Mouse (Mus musculus): ENCODE measurements at regions not wholly inside any gene's neighbourhood (a gene's known extent, or its start where the extent isn't known, plus 50 kb on each side); places are given as distances from the start of the nearest gene placed in this dataset.
"Not testable (repeated sequence)": the region's sequence is repeated elsewhere in the genome, so short reads cannot be mapped to it uniquely, and the experiment has no call there.

DNA sequence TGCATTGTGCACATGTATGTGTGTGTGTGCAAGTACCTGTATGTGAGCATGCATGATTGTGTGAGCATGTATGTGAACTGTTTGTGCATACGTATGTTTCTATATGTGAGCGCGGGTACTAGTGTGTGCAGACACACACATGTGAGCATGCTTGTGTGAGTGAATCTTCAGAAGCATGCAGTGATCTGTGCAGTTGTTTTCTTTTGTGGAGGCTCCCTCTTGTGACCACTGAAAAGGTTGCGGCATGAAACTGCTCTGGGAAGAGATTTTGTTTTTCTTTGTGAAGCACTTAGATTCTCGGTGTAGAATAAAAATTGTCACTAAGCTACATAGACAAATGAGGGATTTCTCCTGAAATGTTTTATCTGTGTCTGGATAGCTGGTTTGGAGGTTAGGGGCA lies 189.2 kb upstream of the Rapgef5 start:
- ATAC-seq = not testable (repeated sequence)

DNA sequence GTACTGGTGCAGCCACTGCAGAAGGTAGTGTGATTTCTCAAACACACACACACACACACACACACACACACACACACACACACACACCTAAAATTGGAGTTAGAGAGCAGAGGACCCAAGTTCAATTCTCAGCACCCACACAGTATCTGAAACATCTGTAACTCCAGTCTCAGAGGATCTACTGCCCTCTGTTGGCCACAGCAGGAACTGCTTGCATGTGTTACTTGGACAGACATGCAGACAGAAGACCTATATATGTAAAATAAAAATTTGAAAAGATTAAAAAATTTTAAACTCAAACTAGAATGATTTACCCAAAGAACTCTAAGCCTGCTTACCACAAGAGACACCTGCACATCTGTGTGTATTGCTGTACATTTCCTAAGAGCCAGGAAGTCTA lies 185.9 kb upstream of the Rapgef5 start:
- no peak for ATAC-seq

DNA sequence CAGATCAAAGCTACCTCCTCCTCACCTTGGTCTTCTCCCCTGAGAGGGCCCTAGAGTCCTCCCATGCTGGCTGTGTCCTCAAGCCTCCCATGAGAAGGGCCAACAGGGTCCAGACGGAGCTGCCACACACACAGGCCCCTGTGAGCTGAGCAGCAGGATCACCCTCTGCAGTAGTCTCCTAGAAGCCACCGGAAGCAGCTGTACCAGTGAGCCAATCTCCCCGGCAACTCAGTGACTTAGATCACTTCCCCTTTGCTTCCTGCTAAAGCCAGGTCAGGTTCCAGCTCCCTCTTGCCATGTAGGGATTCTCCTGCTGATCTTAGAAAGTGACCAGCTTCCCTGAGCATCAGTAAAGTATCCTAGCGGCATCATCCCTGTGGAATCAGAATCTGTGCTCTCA lies 179.4 kb upstream of the Rapgef5 start:
- ATAC-seq = no peak

DNA sequence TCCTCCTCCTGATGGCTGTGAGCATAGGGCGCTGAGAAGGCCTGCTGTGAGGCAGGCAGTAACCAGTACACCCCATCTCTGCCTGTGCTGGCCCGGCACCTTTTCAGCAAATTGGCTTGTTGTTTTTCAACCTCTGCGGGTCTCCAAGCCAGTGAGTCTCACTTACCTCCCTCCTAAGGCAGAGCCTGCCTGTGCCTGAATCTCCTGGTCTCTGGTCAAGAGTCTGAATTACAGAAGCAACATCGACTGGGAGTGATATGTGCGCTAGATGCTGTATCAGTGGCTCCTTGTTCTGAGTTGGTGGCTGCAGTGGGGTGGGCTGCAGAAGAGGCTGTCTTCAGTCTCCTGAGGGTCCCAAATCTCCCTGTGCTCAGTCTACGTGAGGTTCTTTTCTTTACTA lies 174.0 kb upstream of the Rapgef5 start:
- ATAC-seq = no peak

DNA sequence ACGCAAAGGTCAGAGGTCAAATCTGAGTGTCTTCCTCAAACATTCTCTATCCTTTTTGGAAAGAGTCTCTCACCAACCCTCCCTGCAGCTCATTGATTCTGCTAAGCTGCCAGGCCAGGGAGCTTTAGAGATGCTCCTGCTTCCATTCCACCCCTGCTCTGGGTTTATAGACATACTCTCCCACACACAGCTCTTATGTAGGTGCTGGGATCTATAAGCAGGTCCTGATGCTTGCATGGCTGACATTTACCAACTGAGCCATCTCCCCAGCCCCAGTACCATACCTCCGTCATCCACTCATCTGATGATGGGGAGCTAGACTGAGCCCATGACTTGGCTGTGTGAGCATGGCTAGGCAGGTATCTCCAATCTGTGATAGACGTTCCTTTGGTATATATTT lies 173.2 kb upstream of the Rapgef5 start:
- no peak for ATAC-seq

DNA sequence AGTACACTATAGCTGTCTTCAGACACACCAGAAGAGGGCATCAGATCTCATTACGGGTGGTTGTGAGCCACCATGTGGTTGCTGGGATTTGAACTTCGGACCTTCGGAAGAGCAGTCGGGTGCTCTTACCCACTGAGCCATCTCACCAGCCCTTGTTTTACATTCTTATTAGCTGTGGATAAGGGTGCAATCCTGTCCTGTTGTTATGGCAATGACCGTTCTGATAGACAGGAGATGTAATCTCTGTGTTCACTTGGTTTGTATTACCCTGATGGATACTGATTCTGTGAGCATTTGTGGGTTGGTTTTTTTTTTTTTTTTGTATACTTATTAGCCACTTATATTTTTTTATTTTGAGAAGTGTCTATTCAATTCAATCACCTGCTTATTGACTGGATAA lies 172.7 kb upstream of the Rapgef5 start:
- not testable (repeated sequence) for ATAC-seq

DNA sequence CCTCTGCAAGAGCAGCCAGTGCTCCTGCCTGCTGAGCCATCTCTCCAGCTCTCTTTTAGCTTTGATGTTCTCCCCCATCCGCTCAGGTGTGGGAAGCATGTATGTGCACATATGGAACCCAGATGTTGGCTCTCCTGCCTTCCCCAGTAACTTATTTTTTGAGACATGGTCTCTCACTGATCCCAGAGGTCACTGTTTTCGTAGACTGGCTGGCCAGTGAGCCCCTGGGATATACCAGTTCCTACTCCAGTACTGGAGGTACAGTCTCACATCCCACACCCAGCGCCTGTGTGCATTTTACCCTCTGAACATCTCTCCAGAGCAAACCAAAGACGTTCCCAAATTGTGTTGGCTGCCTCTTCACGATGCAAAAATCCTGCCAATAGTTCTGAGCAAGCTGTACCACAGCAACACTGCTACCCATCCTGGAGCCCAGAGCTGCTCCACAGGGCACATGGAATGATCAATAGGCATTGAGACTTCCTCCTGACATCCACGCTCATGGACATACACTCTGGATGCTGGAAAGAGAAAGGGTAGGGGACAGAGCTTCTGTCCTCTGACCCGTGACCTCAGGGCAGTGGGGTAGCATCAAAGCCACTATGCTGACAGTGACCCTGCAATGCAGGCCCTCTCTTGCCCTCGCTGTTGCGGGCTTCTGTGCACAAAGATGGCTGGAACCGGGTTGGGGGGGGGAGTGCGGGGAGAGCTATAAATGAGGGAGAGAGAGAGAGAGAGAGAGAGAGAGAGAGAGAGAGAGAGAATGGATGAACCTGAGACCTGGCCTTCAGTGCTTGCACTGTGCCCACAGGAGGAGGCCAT lies 171.8 kb upstream of the Rapgef5 start:
- ATAC-seq = no peak

DNA sequence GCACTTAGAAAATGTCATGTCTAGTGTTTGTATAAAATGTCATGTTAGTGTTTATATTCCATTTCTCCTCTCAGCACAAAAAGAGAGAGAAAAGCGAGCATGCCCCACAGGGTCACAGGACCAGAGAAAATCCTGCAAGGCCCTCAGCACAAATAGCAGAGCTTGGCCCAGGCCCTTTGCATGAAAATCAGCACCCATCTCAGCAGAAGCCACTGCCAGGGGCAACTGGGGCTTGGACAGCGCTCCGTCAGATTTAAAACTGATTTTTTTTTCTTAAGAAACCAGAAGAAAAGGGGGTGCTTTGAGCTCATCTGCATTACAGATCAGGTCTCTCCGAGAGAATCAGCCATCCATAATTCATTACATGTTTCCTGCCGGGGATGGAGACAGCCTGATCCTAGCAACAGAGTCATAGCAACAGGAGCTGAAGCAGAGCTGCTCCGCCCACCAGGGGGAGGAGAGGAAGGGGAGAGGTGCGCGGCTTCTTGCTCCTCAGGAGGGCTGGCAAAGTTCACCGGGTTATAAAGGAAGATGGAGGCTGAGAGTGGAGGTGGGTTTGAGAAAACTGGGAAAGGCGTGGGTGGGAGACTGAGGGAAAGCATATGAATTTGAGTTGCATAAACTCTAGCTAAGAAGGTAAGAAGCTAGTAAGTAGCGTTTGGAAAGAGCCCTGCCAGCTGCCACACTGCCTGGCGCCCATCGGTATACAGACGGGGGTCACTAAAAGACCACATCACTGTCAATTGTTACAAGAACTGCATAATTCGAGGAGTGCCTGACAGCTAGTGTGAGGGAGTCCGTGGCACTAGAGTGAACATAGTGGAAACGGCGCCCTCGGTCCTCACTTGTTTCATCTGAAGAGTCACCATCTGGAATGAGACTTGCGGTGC lies 170.9 kb upstream of the Rapgef5 start:
- ATAC-seq = no peak

DNA sequence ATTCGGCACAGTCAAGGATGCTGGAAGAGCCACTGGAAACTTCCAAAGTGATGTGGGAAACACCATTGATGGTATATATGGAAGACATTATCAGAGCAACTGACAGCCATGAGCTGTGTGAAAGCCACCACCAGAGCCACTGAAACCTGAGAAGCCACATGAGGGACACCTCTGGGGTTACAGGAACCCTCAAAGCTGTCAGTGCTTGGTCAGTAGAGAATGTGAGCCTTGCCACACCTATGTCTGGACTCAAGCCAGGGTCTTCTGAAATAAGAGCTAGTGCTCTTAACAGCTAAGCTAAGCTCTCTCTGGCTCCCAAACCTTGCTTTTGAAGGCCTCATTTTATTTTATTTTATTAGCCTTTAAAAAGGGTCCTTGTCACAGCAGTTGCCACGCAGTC lies 170.2 kb upstream of the Rapgef5 start:
- ATAC-seq = no peak

DNA sequence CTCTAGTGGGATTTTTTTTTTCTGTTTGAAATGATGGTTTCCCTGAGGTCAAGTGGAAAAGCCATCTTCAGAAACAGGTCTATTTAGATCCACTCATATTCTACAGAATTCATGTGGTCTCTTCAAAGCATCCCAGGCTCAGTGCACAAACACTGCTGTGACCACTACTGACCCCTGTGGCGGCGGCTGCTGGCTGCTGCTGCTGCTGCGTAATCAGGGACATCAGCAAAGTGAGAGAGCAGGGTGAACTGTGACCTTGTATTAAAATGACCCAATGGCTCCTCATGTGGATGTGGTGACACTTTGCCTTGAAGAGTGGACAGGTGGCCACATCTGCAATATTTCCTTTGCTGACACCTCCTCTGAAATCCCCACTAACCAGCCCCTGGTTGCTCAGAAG lies 169.1 kb upstream of the Rapgef5 start:
- no peak for ATAC-seq

DNA sequence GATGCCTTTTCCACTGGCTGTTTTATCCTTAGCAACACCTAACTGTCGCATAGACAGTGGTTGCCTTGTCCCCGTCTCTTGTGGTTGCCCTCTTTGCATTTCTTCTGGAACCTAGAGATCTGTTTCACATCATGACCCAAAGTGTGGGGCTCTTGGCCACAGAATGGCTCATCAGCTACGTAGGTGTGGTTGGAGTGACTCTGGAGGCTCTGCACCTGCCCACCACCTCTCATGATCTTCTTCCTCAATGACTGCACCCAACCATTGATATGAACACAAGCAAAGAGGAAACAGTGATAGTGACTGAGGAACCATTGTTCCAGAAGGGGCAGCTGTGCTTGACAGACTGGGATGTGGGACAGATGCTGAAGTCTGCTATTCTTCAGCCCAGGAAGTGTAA lies 167.8 kb upstream of the Rapgef5 start:
- no peak for ATAC-seq

DNA sequence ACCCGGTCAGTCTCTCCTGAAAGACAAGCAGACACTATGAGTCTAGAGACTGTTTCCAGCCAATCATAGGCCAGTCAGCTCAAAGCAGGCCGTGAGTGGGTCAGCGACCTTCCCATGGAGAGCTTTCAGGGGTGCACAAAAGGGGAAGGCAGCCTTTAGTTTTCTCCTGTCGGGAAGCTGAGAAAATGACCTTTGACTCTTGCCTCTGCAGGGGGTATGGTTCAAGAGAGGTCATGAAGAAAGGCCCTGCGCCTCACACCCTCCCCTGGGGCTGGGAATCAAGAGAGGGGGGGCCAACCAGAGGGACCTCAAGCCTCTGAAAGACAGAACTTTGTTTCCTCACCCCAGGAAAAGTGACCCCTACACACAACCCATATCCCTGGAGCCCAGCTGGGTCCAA lies 164.4 kb upstream of the Rapgef5 start:
- ATAC-seq = no peak

DNA sequence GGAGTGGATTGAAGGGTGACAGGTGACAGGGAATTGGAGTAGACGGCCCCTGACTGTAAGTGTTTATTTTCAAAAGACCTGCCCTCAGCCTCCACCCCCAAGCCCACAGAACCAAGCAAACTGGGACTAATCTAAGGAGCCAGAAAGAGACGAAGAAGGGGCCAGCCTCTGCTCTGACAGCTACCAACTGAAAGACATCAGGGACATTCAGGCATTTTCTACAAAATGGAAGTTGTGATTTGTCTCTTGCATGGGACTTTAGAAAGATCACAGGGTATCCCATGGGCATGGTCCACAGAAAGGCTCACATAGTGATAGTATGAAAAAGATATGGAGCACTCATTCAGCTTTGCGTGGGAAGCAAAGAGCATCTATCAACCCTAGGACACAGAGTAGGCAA lies 163.8 kb upstream of the Rapgef5 start:
- no peak for ATAC-seq

DNA sequence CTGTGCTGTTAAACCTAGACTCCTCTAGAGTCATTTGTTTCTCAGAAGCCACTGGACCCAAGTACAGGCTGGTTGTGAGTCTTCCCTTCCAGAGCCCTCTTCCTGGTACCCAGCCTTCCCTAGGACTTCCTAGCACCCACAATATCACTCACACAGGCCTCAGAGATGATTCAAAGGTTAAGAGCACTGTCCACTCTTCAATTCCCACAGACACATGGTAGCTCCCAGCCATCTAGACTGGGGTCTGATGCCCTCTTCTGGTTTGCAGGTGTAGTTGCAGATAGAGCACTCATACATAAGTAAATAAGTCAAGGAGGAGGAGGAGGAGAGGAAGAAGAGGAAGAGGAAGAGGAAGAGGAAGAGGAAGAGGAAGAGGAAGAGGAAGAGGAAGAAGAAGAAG lies 163.3 kb upstream of the Rapgef5 start:
- no peak for ATAC-seq

DNA sequence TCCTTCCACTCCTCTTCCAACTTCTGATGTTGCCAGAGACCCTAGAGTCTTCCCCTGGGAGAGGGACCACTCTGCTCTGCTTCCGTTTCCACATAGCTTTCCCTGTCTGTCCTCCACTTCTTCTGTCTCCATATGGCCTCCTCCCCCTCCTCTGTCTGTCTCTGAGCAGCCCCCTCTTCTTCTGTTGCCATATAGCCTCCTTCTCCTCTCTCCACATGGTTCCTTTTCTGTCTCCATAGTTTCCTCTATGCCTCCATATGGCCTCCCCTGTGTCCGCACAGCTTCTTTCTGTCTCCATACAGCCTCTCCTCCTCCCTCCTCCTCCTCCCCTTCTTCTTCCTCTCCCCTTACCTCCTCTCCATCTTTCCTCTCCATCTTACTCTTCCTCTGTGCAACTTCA lies 158.5 kb upstream of the Rapgef5 start:
- no peak for ATAC-seq

DNA sequence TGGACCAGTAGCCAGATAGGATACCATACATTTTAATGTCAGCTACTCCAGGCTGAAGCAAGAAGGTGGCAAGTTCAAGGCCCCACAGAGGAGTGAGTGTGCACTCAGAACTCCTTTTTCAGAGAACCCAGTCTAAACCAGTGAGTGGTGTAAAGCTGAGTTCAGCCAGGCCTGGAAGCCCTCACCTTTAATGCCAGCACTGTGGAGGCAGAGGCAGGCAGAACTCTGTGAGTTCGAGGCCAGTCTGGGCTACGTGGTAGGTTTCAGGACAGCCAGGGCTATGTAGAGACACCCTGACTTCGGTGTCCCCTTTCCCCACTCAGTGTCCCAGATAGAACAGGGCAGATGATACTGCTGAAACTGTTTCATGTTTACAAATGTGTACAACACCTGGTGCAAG lies 157.4 kb upstream of the Rapgef5 start:
- ATAC-seq = no peak

DNA sequence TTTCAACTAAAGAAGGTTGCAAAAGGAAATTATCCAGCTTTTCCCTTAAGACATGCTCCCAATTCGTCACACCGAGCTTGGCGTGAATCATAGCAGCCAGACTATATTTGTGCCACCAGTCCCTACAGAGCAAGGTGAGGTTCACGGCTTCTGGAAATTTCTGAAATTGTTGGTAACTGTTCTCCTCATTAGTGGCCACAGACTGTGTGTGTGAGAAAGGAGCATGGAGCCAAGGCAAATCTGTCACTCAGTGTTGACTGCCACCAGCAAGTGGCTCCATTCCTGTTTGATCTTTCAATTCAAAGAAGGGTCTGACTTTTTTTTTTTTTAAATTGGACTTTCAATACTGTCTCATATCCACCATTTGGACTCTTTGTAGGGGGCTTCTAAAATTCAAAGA lies 156.1 kb upstream of the Rapgef5 start:
- no peak for ATAC-seq

DNA sequence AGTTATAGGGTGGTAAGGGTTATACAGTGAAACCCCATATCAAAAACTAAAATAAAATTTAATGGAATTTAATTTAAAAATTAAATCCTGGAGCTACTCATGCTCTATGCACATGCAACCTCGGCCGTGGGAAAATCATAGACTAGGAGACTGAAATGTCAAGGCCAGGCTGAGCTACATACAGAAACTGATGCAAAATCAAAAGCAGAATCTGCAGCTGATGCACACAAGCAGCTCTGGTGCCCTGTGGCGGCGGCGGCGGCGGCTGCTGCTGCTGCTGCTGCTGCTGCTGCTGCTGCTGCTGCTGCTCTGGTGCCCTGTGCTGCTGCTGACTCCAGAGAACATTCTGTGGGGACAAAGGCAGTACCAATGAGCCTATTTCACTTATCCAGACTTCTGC lies 154.5 kb upstream of the Rapgef5 start:
- ATAC-seq = no peak

DNA sequence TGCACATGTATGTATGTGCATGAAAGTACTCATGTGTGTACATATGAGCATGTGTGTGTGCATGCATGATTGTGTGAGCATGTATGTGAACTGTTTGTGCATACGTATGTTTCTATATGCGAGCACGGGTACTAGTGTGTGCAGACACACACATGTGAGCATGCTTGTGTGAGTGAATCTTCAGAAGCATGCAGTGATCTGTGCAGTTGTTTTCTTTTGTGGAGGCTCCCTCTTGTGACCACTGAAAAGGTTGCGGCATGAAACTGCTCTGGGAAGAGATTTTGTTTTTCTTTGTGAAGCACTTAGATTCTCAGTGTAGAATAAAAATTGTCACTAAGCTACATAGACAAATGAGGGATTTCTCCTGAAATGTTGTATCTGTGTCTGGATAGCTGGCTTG lies 152.8 kb upstream of the Rapgef5 start:
- ATAC-seq = not testable (repeated sequence)

DNA sequence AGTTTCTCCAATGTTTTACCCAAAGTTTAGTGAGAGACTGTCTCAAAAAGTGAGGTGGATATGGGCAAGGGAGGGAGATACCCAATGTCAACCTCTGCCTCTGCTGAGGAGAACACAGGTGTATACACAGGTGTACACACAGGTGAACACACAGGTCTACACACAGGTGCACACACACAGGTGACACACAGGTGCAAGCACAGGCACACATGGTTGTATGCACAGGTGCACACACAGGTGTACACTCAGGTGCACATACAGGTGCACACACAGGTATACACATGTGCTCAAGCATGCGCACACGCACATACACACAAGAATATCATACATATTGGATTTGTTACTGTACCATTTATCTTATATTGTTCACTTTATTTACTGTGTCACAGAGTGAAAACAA lies 151.1 kb upstream of the Rapgef5 start:
- no peak for ATAC-seq

DNA sequence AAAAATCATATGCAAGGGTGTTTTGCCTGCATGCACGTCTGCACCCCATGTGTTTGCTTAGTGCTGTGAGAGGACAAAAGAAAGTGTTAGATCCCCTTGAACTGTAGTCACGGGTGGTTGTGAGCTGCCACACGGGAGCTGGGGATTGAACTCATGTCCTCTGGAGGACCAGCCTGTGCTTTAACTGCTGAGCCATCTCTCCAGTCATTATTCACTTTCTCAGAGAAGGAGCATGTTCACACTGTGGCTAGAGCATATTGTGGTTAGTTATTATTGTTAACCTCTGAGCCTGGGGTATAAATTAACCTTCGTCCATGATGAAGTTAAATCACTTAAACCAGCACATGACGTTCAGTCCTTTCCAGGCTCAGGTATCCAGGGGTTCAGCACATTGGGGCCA lies 150.4 kb upstream of the Rapgef5 start:
- ATAC-seq = no peak

DNA sequence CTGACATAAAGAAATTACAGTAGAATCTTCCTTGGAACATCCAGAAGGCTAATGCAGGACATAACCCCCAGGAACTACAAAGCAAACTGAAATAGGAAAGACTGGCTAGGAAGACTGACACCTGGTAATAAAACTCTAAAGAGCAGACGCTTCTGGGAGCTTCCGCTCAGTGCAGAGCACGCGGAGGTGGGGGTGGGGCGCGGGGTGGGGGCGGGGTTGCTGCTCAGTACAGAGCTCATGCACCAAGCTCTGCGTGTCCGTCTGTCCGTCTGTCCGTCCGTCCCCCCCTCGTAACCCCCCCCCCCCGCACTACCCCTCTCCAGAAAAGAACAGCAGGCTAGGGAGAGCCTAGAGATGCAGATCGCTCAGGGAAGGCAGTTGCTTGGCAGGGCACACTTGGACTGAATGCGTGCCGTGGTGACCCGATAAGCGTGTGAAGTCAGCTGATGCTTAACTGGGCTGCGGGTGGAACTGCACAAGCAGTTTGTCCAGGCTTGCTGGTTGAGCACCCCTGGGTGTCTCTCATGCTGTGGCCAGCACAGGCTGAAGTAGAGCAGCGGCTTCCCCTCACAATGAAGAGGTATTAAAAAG lies 137.9 kb upstream of the Rapgef5 start:
- ATAC-seq = no peak

DNA sequence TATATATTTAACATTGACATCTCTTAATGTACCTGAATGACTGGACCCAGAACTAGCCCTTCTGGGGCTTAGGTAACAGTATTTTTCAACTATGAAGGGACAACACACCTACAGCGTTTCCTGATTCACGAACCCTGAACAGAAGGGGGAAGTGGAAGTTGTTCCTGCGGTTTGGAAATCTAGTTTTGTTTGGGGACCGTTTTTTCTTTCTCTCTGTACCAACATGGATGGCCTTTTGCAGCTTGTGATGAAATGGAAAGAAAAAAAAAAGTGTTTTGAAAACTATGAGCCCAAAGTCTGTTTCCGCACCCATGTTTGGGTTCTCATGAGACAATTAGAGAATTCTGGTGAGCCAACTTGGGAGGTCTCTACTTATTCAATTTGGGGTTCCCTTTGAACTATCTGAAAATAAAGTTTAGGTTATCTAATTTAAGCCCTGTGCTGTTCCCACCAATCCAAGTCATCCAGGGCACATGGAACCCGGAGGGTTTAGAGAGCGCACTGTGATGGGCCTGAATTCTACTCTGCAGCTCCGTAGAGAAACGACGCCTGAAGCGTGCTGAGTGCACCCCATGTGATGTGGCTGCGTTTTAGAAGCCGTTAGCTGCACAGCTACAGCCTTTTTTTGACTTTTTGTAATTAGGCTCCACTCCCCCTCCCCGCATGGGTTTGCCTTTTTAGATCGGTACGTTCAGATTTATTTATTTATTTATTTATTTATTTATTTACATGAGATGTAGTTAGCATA lies 137.0 kb upstream of the Rapgef5 start:
- no peak for ATAC-seq
